8 mouse cellular contexts compared by ENCODE assay signal in the genomic region with DNA sequence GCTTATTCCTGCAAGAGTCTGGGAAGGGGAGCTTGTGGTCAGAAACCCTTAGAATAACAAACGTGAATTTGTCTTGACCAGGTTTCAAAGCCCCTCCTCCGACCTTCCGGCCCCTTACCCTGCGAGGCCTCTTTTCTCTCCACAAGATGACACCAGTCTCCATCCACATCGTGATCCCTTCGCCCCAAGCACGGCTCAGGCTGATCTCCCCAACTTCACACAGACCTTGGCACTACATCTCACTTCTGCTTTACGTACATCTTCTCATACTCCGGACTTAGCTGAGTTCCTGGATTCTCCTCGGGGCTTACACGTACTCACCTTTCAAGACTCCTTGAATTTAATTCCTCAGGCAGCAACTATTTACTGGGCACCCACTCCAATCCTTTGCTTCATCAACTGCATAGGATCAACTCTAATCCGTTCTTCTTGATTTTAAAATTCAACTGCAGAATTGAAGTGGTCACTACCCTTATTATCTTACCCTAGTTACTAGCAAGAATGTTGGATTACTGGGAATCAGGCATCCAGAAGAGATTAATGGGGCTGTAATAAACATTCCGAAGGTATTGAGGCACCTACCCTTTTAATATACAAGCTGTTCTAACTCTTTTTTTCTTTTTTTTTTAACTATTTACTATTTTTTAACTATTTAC. TPM values are rescaled to one million over a fixed set of nuclear protein-coding genes. Genes with fewer than 3 reads are reported as not detected.
DNase-seq lines count a peak whose midpoint lies in the region; ATAC-seq and TF ChIP-seq lines count a peak whose summit lies in the region.

No protein-coding gene starts in this region.

- H3K9ac ChIP-seq in embryonic facial prominence, embryonic 12.5 days: peak overlapping the region; percentile 92
- H3K9ac ChIP-seq in neural tube, embryonic 14.5 days (replicated peaks; ENCODE audit: low read depth, low read length): peak overlapping the region; percentile 85

- peak overlapping the region; percentile 88 for H3K4me3 ChIP-seq in left cerebral cortex, adult 2 months
- peak overlapping the region; percentile 86 for H3K4me3 ChIP-seq in embryonic facial prominence, embryonic 12.5 days
- peak overlapping the region; percentile 82 for H3K4me3 ChIP-seq in limb, embryonic 10.5 days
- peak overlapping the region; percentile 76 for H3K4me3 ChIP-seq in neural tube, embryonic 14.5 days (ENCODE audit: low read depth, low read length)

- 8% methylated on average over 13 of the region's 13 CpGs for WGBS in embryonic facial prominence, embryonic 12.5 days
- 9% methylated on average over 13 of the region's 13 CpGs for WGBS in limb, embryonic 10.5 days
- WGBS in neural tube, embryonic 14.5 days: 7% methylated on average over 13 of the region's 13 CpGs

- intact Hi-C loops in left cerebral cortex, adult 2 months (cut with DNase I): no loop called here

- H3K4me2 ChIP-seq in embryonic facial prominence, embryonic 12.5 days (replicated peaks): peak overlapping the region; percentile 68
- peak overlapping the region; percentile 66 for H3K4me2 ChIP-seq in neural tube, embryonic 14.5 days (ENCODE audit: low read depth, low read length)

- TF ChIP-seq CTCF in left cerebral cortex, adult 2 months (IDR thresholded peaks at IDR 0.05): no peak

- no peaks in the 10 kb centered on the region for H3K27me3 ChIP-seq in embryonic facial prominence, embryonic 12.5 days
- H3K27me3 ChIP-seq in limb, embryonic 10.5 days (ENCODE audit: low read depth, poor library complexity, severe bottlenecking): no peaks in the 10 kb centered on the region
- no peaks in the 10 kb centered on the region for H3K27me3 ChIP-seq in neural tube, embryonic 14.5 days (ENCODE audit: control insufficient read depth, insufficient read depth, low read length)

- peaks cover 22% of the 10 kb centered on the region for H3K4me1 ChIP-seq in embryonic facial prominence, embryonic 12.5 days
- peaks cover 21% of the 10 kb centered on the region for H3K4me1 ChIP-seq in limb, embryonic 10.5 days
- peaks cover 15% of the 10 kb centered on the region for H3K4me1 ChIP-seq in neural tube, embryonic 14.5 days (ENCODE audit: control insufficient read depth, insufficient read depth, low read length)

- H3K36me3 ChIP-seq in embryonic facial prominence, embryonic 12.5 days: peaks cover 27% of the 10 kb centered on the region
- peaks cover 33% of the 10 kb centered on the region for H3K36me3 ChIP-seq in limb, embryonic 10.5 days
- peaks cover 17% of the 10 kb centered on the region for H3K36me3 ChIP-seq in neural tube, embryonic 14.5 days (ENCODE audit: control insufficient read depth, insufficient read depth, low read length)

- DNase-seq in left cerebral cortex, adult 2 months (ENCODE audit: extremely low spot score in 1 of 2, low spot score in 2 of 2): no peak
- DNase-seq in left cerebral cortex, adult 18-20 months (ENCODE audit: low spot score in 2 of 2): no peak
- DNase-seq in limb, embryonic 10.5 days (ENCODE audit: low spot score): no peak
- DNase-seq in MN1 (ENCODE audit: low spot score): no peak
- DNase-seq in spleen, postnatal 14 days (ENCODE audit: low spot score in 2 of 2): no peak
- DNase-seq in testis, postnatal 10 days (ENCODE audit: low spot score): no peak

- H3K27ac ChIP-seq in left cerebral cortex, adult 2 months: peak overlapping the region; percentile 93
- H3K27ac ChIP-seq in embryonic facial prominence, embryonic 12.5 days: peak overlapping the region; percentile 93
- peak overlapping the region; percentile 93 for H3K27ac ChIP-seq in limb, embryonic 10.5 days
- H3K27ac ChIP-seq in neural tube, embryonic 14.5 days (ENCODE audit: low read depth, low read length): peak overlapping the region; percentile 88

- H3K9me3 ChIP-seq in embryonic facial prominence, embryonic 12.5 days: no peaks in the 10 kb centered on the region
- H3K9me3 ChIP-seq in limb, embryonic 10.5 days (replicated peaks): no peaks in the 10 kb centered on the region
- no peaks in the 10 kb centered on the region for H3K9me3 ChIP-seq in neural tube, embryonic 14.5 days (ENCODE audit: control insufficient read depth, low read length)

- ATAC-seq in embryonic facial prominence, embryonic 12.5 days (ENCODE audit: insufficient number of reproducible peaks, insufficient read depth, low FRiP score, low TSS enrichment): 0 out of 2 replicates have a peak, but pooled peaks have one; percentile 3
- ATAC-seq in neural tube, embryonic 14.5 days (ENCODE audit: low read depth): no peak

RNA-seq across cellular contexts. Expression of gene Slc3a2, which starts 9.0 kb away (rescaled TPM):
- total RNA-seq in left cerebral cortex, adult 2 months (2021): 100 to 1,000 TPM; 144 to 154 TPM
- 100 to 1,000 TPM; 148 to 152 TPM for total RNA-seq in left cerebral cortex, adult 18-20 months (2021)
- 119 and 122 TPM in 2 replicates for polyA plus RNA-seq in embryonic facial prominence, embryonic 12.5 days (2016; fragmentation: Nextera tagmentation; extraction: Ambion mirVana)
- 119 and 128 TPM in 2 replicates for polyA plus RNA-seq in limb, embryonic 10.5 days (2016; fragmentation: Nextera tagmentation; extraction: Ambion mirVana)
- polyA plus RNA-seq in neural tube, embryonic 14.5 days (2014; fragmentation: Nextera tagmentation; extraction: Ambion mirVana): 145 and 163 TPM in 2 replicates

RNA-seq across cellular contexts. Expression of gene Wdr74, which starts 21.5 kb away (rescaled TPM):
- total RNA-seq in left cerebral cortex, adult 2 months (2021): 10 to 100 TPM; 48.5 to 53.1 TPM
- total RNA-seq in left cerebral cortex, adult 18-20 months (2021): 10 to 100 TPM; 46.9 to 50.5 TPM
- 88.5 and 98.3 TPM in 2 replicates for polyA plus RNA-seq in embryonic facial prominence, embryonic 12.5 days (2016; fragmentation: Nextera tagmentation; extraction: Ambion mirVana)
- polyA plus RNA-seq in limb, embryonic 10.5 days (2016; fragmentation: Nextera tagmentation; extraction: Ambion mirVana): 121 and 145 TPM in 2 replicates
- polyA plus RNA-seq in neural tube, embryonic 14.5 days (2014; fragmentation: Nextera tagmentation; extraction: Ambion mirVana): 88.5 and 91.5 TPM in 2 replicates

RNA-seq across cellular contexts. Expression of gene 1700092M07Rik, which starts 26.4 kb away (rescaled TPM):
- 1 to 10 TPM; 1.4 to 1.8 TPM for total RNA-seq in left cerebral cortex, adult 2 months (2021)
- 1 to 10 TPM in 1 of 2 experiments, under 1 TPM in 1; 0.94 to 1.5 TPM for total RNA-seq in left cerebral cortex, adult 18-20 months (2021)
- 2.6 and 2.7 TPM in 2 replicates for polyA plus RNA-seq in embryonic facial prominence, embryonic 12.5 days (2016; fragmentation: Nextera tagmentation; extraction: Ambion mirVana)
- polyA plus RNA-seq in limb, embryonic 10.5 days (2016; fragmentation: Nextera tagmentation; extraction: Ambion mirVana): 2.8 and 3.1 TPM in 2 replicates
- 1.8 and 2.6 TPM in 2 replicates for polyA plus RNA-seq in neural tube, embryonic 14.5 days (2014; fragmentation: Nextera tagmentation; extraction: Ambion mirVana)

RNA-seq across cellular contexts. Expression of gene Stx5a, which starts 27.1 kb away (rescaled TPM):
- 10 to 100 TPM; 71.2 to 77.9 TPM for total RNA-seq in left cerebral cortex, adult 2 months (2021)
- 10 to 100 TPM; 70.1 to 72.7 TPM for total RNA-seq in left cerebral cortex, adult 18-20 months (2021)
- 165 and 172 TPM in 2 replicates for polyA plus RNA-seq in embryonic facial prominence, embryonic 12.5 days (2016; fragmentation: Nextera tagmentation; extraction: Ambion mirVana)
- polyA plus RNA-seq in limb, embryonic 10.5 days (2016; fragmentation: Nextera tagmentation; extraction: Ambion mirVana): 99.3 and 134 TPM in 2 replicates
- 115 and 120 TPM in 2 replicates for polyA plus RNA-seq in neural tube, embryonic 14.5 days (2014; fragmentation: Nextera tagmentation; extraction: Ambion mirVana)

RNA-seq across cellular contexts. Expression of gene Nxf1, which starts 42.7 kb away (rescaled TPM):
- total RNA-seq in left cerebral cortex, adult 2 months (2021): 10 to 100 TPM; 90.2 to 98.8 TPM
- 10 to 100 TPM; 78.1 to 88.5 TPM for total RNA-seq in left cerebral cortex, adult 18-20 months (2021)
- polyA plus RNA-seq in embryonic facial prominence, embryonic 12.5 days (2016; fragmentation: Nextera tagmentation; extraction: Ambion mirVana): 218 and 221 TPM in 2 replicates
- polyA plus RNA-seq in limb, embryonic 10.5 days (2016; fragmentation: Nextera tagmentation; extraction: Ambion mirVana): 257 and 273 TPM in 2 replicates
- 120 and 140 TPM in 2 replicates for polyA plus RNA-seq in neural tube, embryonic 14.5 days (2014; fragmentation: Nextera tagmentation; extraction: Ambion mirVana)
